11 mouse cellular contexts compared by ENCODE assay signal in the genomic region with DNA sequence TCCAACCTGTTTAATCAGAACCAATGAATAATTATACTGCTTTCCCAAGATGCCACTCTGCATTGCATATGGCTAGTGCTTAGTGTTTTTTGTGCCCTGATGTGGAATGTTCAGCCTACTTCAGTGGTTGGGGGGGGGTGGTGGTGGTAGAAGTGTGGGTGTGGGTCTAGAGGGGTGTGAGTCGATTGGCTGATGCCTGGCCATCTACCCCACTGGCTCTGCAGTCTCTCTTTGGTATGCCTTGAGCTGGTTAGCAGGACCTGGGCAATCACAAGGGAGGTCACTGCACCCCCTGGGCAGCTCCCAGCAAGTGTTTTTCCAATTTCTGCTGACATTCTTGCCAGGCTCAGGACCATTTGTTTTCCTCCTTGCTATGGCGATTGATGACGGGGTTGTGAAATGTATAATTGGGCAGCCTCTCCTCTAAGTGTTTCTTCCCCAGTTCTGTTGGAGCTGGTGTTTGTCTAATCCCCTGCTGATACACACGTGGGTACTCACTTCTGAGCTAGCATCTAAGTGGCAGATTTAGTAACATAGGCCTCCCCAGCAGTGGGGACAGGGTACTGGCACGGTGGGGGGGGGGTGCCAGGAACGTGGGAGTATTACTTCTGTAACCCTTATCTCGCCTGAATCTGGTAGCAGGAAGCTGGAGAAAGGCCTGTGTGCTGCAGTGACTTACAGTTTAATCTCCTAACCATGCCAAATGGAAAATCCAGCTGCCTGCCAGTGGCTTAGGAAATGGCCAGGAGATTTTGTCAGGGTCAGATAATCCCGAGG. TPM values are rescaled to one million over a fixed set of nuclear protein-coding genes. Genes with fewer than 3 reads are reported as not detected.
DNase-seq lines count a peak whose midpoint lies in the region; ATAC-seq and TF ChIP-seq lines count a peak whose summit lies in the region.
"Had no signal": no experiment of that assay in that cellular context is flagged by ENCODE, and none has a peak within 500 bp of the region (broad histone marks: within the 10 kb centered on the region; RNA-seq: fewer than 3 reads in every experiment).

No protein-coding gene starts in this region.

- H3K4me3 ChIP-seq in heart, adult 2 months, result no peak overlapping the region; the same call in 1 of the 2 replicates
- no peak overlapping the region for H3K4me3 ChIP-seq in kidney, postnatal 0 days (replicated peaks; ENCODE audit: low read depth, low read length)
- H3K4me3 ChIP-seq: limb, embryonic 13.5 days had no signal

- CTCF ChIA-PET in Patski (lab: Charles Lee), result interaction anchor here (1.6 kb wide), 1 partner anchor 44 kb away, joined by 5 read pairs; no protein-coding TSS in a partner anchor

- H3K27ac ChIP-seq in heart, adult 2 months, result peak overlapping the region; percentile 62
- H3K27ac ChIP-seq in kidney, postnatal 0 days, result peak overlapping the region; percentile 19; the same call in 1 of the 2 replicates
- H3K27ac ChIP-seq: limb, embryonic 13.5 days had no signal

- WGBS in heart, adult 2 months, result 28% methylated on average over 8 of the region's 8 CpGs
- 22% methylated on average over 8 of the region's 8 CpGs for WGBS in kidney, postnatal 0 days

- H3K79me2 ChIP-seq in heart, adult 2 months (replicated peaks; ENCODE audit: control insufficient read depth, insufficient read depth, low read length), result peaks cover 6% of the 10 kb centered on the region

- peak in 1 of 2 experiments; percentile 46 for DNase-seq in heart, adult 2 months
- DNase-seq in heart, postnatal 14 days, result no peak
- DNase-seq in lung, adult 18-20 months, result peak; percentile 59 to 72
- no peak for DNase-seq in lung, postnatal 14 days
- DNase-seq in Patski (ENCODE audit: low read depth, low spot score), result no peak
- no peak for DNase-seq in kidney, postnatal 0 days (ENCODE audit: low spot score)
- DNase-seq in adrenal gland, adult 8-10 months, result no peak
- DNase-seq in spleen, postnatal 4 days (ENCODE audit: low spot score in 2 of 2), result no peak
- DNase-seq: adrenal gland, adult 2 months; layer of hippocampus, postnatal 36 days had no signal

- peak; percentile 74; the same call in 1 of the 2 replicates for TF ChIP-seq EP300 in heart, adult 2 months (IDR thresholded peaks at IDR 0.05; ENCODE audit: insufficient read depth, low read depth, low read length)

- no peak for TF ChIP-seq POLR2A in heart, adult 2 months (IDR thresholded peaks at IDR 0.05; ENCODE audit: insufficient read depth, low read depth, low read length)

- H3K4me2 ChIP-seq in kidney, postnatal 0 days (ENCODE audit: low read length), result no peak overlapping the region
- H3K4me2 ChIP-seq: limb, embryonic 13.5 days had no signal

- POLR2A ChIA-PET in Patski (lab: Charles Lee), result interaction anchor here (0.7 to 0.9 kb wide), 2 partner anchors 20 to 67 kb away, joined by 3 read pairs; no protein-coding TSS in a partner anchor

- peak; percentile 78 for ATAC-seq in Patski
- no peak for ATAC-seq in kidney, postnatal 0 days (replicated peaks; ENCODE audit: low FRiP score, low read depth)

- intact Hi-C loops in heart, adult 2 months (cut with DNase I), result no loop called here
- intact Hi-C loops in heart, postnatal 14 days (cut with DNase I), result no loop called here

- in situ Hi-C loops in Patski (cut with MboI; ENCODE audit: low pct_unique_long_range_greater_than_20kb), result no loop called here

- peaks cover 31% of the 10 kb centered on the region for H3K4me1 ChIP-seq in heart, adult 2 months (ENCODE audit: control insufficient read depth, insufficient read depth, low read length)
- H3K4me1 ChIP-seq in kidney, postnatal 0 days (replicated peaks; ENCODE audit: insufficient read depth, low read length), result peaks cover 26% of the 10 kb centered on the region

- no peak for TF ChIP-seq CTCF in heart, adult 2 months (IDR thresholded peaks at IDR 0.05)
- no peak for TF ChIP-seq CTCF in Patski (IDR thresholded peaks at IDR 0.05)
- TF ChIP-seq CTCF in kidney, postnatal 0 days (IDR thresholded peaks at IDR 0.05; ENCODE audit: low read depth), result no peak

- no peaks in the 10 kb centered on the region for H3K9me3 ChIP-seq in kidney, postnatal 0 days (replicated peaks; ENCODE audit: low read length)
- H3K9me3 ChIP-seq: limb, embryonic 13.5 days had no signal

- H3K9ac ChIP-seq in heart, adult 2 months (ENCODE audit: low read depth, low read length), result peak overlapping the region; percentile 26; the same call in 1 of the 2 replicates
- no peak overlapping the region for H3K9ac ChIP-seq in kidney, postnatal 0 days (ENCODE audit: low read depth, low read length)
- H3K9ac ChIP-seq: limb, embryonic 13.5 days had no signal

- H3K36me3 ChIP-seq in heart, adult 2 months (ENCODE audit: control insufficient read depth, insufficient read depth, low read length), result peaks cover 9% of the 10 kb centered on the region
- 0 out of 2 replicates have a peak, but pooled peaks cover 3% of the 10 kb centered on the region for H3K36me3 ChIP-seq in kidney, postnatal 0 days (ENCODE audit: insufficient read depth, low read length)

- no peaks in the 10 kb centered on the region for H3K27me3 ChIP-seq in heart, adult 2 months (ENCODE audit: control insufficient read depth, insufficient read depth, low read length)
- no peaks in the 10 kb centered on the region for H3K27me3 ChIP-seq in Patski
- no peaks in the 10 kb centered on the region for H3K27me3 ChIP-seq in kidney, postnatal 0 days (ENCODE audit: insufficient read depth, low read length)
- H3K27me3 ChIP-seq: limb, embryonic 13.5 days had no signal

RNA-seq across cellular contexts. Expression of a gene that starts 13.3 kb away (rescaled TPM):
- total RNA-seq in heart, adult 2 months (2021), result 10 to 100 TPM; 50.0 to 50.7 TPM
- 21.5 and 29.9 TPM in 2 replicates for polyA plus RNA-seq in heart, adult 2 months (2012; rRNA removed)
- 10 to 100 TPM; 76.8 to 79.6 TPM for total RNA-seq in heart, postnatal 14 days (2021)
- 15.4 TPM for polyA plus RNA-seq in Patski (2021)
- polyA plus RNA-seq in kidney, postnatal 0 days (2015; fragmentation: Nextera tagmentation; extraction: Ambion mirVana), result 6.8 and 7.1 TPM in 2 replicates
- total RNA-seq in adrenal gland, adult 8-10 months (2022), result 10 to 100 TPM; 64.4 to 99.3 (median 78.9) TPM

Comparison
In these comparisons a context has a peak if more than half of its experiments do, and no peak if none do; other contexts are left out.
1. DNase-seq: peak in lung, adult 18-20 months (2 of 2); none in heart, postnatal 14 days (0 of 2), lung, postnatal 14 days (single experiment), Patski (single experiment), kidney, postnatal 0 days (single experiment), adrenal gland, adult 8-10 months (single experiment) and spleen, postnatal 4 days (0 of 2).